Mouse (Mus musculus) embryonic fibroblast, embryonic 13.5 days (primary cell): ENCODE measurements around the gene Odaph.

Source experiments
- CTCF ChIP-seq: IDR thresholded peaks from 2 replicates; pipeline ENCODE4 v1.5.1; 2011; ENCODE audit warnings: mild to moderate bottlenecking, control low read depth, low read length, moderate library complexity, borderline replicate concordance; ENCODE audit not compliant: insufficient read depth
- POLR2A ChIP-seq: IDR thresholded peaks from 2 replicates; pipeline ENCODE4 v1.6.1; 2011; ENCODE audit warnings: low read depth, mild to moderate bottlenecking, control low read depth, low read length, moderate library complexity

- no peak for TF ChIP-seq CTCF
- TF ChIP-seq POLR2A = no peak
Measured at GRCm38 (mm10) chr5:91987236-91987635, at the start of gene Odaph.
